Comparison of ENCODE assay signal across 12 mouse cellular contexts in the genomic region with DNA sequence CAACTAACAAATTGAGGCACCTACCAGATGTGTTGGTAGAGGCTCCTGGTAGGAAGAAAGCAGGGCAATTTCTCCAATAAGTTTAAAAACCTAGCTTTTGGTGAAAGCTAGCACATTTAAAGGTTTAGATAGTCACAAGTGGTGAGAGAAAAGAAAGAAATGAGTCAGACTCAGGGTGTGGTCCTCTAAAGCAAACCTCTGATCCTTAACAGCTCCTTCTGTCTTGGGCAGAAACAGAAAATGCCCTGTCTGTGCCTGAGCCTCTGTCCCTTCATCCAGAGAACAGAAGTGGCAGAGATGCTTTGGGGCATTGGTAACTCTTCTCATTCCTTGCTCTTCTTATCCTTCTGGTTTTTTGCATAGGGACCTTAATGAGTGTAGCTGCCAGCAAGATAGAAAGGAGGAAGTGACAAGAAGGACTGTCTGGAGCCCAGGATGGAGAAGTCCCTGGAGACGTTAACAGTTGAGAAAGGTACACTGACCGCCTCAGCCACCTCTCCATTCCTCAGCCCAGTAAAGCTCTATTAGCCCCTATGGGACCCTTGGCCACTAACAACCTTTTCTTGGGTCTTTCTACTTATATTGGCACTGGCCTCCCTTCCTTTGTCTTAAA.
ATAC-seq lines count a peak whose summit lies in the region.
"Had no signal": no experiment of that assay in that cellular context is flagged by ENCODE, and none has a peak within 500 bp of the region (broad histone marks: within the 10 kb centered on the region; RNA-seq: fewer than 3 reads in every experiment).

No protein-coding gene starts in this region.

- H3K4me1 ChIP-seq in liver, embryonic 16.5 days (ENCODE audit: control insufficient read depth, low read depth, low read length) = peaks cover 5% of the 10 kb centered on the region
- peaks cover 29% of the 10 kb centered on the region for H3K4me1 ChIP-seq in liver, embryonic 12.5 days
- no peaks in the 10 kb centered on the region for H3K4me1 ChIP-seq in heart, embryonic 11.5 days (ENCODE audit: control insufficient read depth, insufficient read depth, low read length)
- peaks cover 15% of the 10 kb centered on the region for H3K4me1 ChIP-seq in forebrain, embryonic 13.5 days
- peaks cover 4% of the 10 kb centered on the region; the same call in 1 of the 2 replicates for H3K4me1 ChIP-seq in intestine, embryonic 16.5 days (ENCODE audit: control insufficient read depth, insufficient read depth, low read length)

- no peak overlapping the region for H3K9ac ChIP-seq in liver, embryonic 16.5 days (ENCODE audit: low read depth, low read length)
- H3K9ac ChIP-seq in liver, embryonic 12.5 days = no peak overlapping the region
- H3K9ac ChIP-seq in heart, embryonic 11.5 days (ENCODE audit: low read depth, low read length) = no peak overlapping the region
- no peak overlapping the region for H3K9ac ChIP-seq in forebrain, embryonic 13.5 days
- H3K9ac ChIP-seq in intestine, embryonic 16.5 days (ENCODE audit: low read depth, low read length) = no peak overlapping the region
- H3K9ac ChIP-seq: heart, embryonic 13.5 days; hindbrain, embryonic 14.5 days had no signal

- H3K9me3 ChIP-seq in liver, embryonic 16.5 days (replicated peaks; ENCODE audit: control insufficient read depth, low read length) = no peaks in the 10 kb centered on the region
- H3K9me3 ChIP-seq in liver, embryonic 12.5 days (replicated peaks) = no peaks in the 10 kb centered on the region
- H3K9me3 ChIP-seq in heart, embryonic 11.5 days (replicated peaks; ENCODE audit: control insufficient read depth, low read length) = no peaks in the 10 kb centered on the region
- no peaks in the 10 kb centered on the region for H3K9me3 ChIP-seq in forebrain, embryonic 13.5 days (replicated peaks)
- no peaks in the 10 kb centered on the region for H3K9me3 ChIP-seq in intestine, embryonic 16.5 days (ENCODE audit: control insufficient read depth, low read length)
- H3K9me3 ChIP-seq: heart, embryonic 13.5 days; limb, embryonic 10.5 days had no signal

- H3K36me3 ChIP-seq in liver, embryonic 16.5 days (ENCODE audit: control insufficient read depth, insufficient read depth) = no peaks in the 10 kb centered on the region
- H3K36me3 ChIP-seq in liver, embryonic 12.5 days = no peaks in the 10 kb centered on the region
- H3K36me3 ChIP-seq in heart, embryonic 11.5 days (ENCODE audit: control insufficient read depth, insufficient read depth, low read length) = no peaks in the 10 kb centered on the region
- no peaks in the 10 kb centered on the region for H3K36me3 ChIP-seq in forebrain, embryonic 13.5 days (ENCODE audit: poor library complexity, severe bottlenecking)
- no peaks in the 10 kb centered on the region for H3K36me3 ChIP-seq in intestine, embryonic 16.5 days (ENCODE audit: control insufficient read depth, insufficient read depth, low read length)
- H3K36me3 ChIP-seq: heart, embryonic 13.5 days; limb, embryonic 10.5 days had no signal

- 23% methylated on average over 2 of the region's 2 CpGs for WGBS in liver, embryonic 16.5 days (ENCODE audit: insufficient replicate concordance)
- WGBS in liver, embryonic 12.5 days (ENCODE audit: insufficient replicate concordance) = 23% methylated on average over 2 of the region's 2 CpGs
- WGBS in heart, embryonic 11.5 days (ENCODE audit: insufficient replicate concordance) = 70% methylated on average over 2 of the region's 2 CpGs
- WGBS in forebrain, embryonic 13.5 days = 80% methylated on average over 2 of the region's 2 CpGs
- WGBS in intestine, embryonic 16.5 days = 79% methylated on average over 2 of the region's 2 CpGs

- ATAC-seq in liver, embryonic 16.5 days (ENCODE audit: low read depth) = 0 out of 2 replicates have a peak, but pooled peaks have one; percentile 22
- ATAC-seq in liver, embryonic 12.5 days = no peak
- ATAC-seq in common myeloid progenitor, adult 5-6 weeks (replicated peaks; ENCODE audit: low read depth, poor library complexity, severe bottlenecking) = peak; percentile 48
- peak; percentile 49 for ATAC-seq in megakaryocyte progenitor cell, adult 5-6 weeks (replicated peaks; ENCODE audit: poor library complexity)
- ATAC-seq in heart, embryonic 11.5 days (replicated peaks; ENCODE audit: insufficient number of reproducible peaks, low FRiP score, low TSS enrichment) = no peak
- ATAC-seq in forebrain, embryonic 13.5 days = no peak
- no peak for ATAC-seq in intestine, embryonic 16.5 days
- ATAC-seq: midbrain, embryonic 16.5 days had no signal

- no peak overlapping the region for H3K27ac ChIP-seq in liver, embryonic 16.5 days (ENCODE audit: low read length)
- H3K27ac ChIP-seq in liver, embryonic 12.5 days = no peak overlapping the region
- no peak overlapping the region for H3K27ac ChIP-seq in heart, embryonic 11.5 days (ENCODE audit: low read depth, low read length)
- no peak overlapping the region for H3K27ac ChIP-seq in forebrain, embryonic 13.5 days
- H3K27ac ChIP-seq in intestine, embryonic 16.5 days (ENCODE audit: low read length) = no peak overlapping the region
- H3K27ac ChIP-seq: heart, embryonic 13.5 days; hindbrain, embryonic 14.5 days; limb, embryonic 10.5 days; stomach, postnatal 0 days had no signal

- no peak overlapping the region for H3K4me2 ChIP-seq in liver, embryonic 16.5 days (ENCODE audit: low read depth, low read length)
- H3K4me2 ChIP-seq in liver, embryonic 12.5 days = no peak overlapping the region
- H3K4me2 ChIP-seq in heart, embryonic 11.5 days = no peak overlapping the region
- H3K4me2 ChIP-seq in forebrain, embryonic 13.5 days = no peak overlapping the region
- no peak overlapping the region for H3K4me2 ChIP-seq in intestine, embryonic 16.5 days (ENCODE audit: low read depth, low read length)
- H3K4me2 ChIP-seq: heart, embryonic 13.5 days; hindbrain, embryonic 14.5 days had no signal

- no peaks in the 10 kb centered on the region for H3K27me3 ChIP-seq in liver, embryonic 16.5 days (ENCODE audit: control insufficient read depth, insufficient read depth, low read depth, low read length)
- no peaks in the 10 kb centered on the region for H3K27me3 ChIP-seq in liver, embryonic 12.5 days (replicated peaks)
- H3K27me3 ChIP-seq in heart, embryonic 11.5 days (ENCODE audit: control insufficient read depth, insufficient read depth, low read length) = peaks cover 31% of the 10 kb centered on the region
- no peaks in the 10 kb centered on the region for H3K27me3 ChIP-seq in forebrain, embryonic 13.5 days
- no peaks in the 10 kb centered on the region for H3K27me3 ChIP-seq in intestine, embryonic 16.5 days (replicated peaks; ENCODE audit: control insufficient read depth, insufficient read depth, low read length)

- no peak overlapping the region for H3K4me3 ChIP-seq in liver, embryonic 16.5 days (ENCODE audit: low read depth, low read length)
- H3K4me3 ChIP-seq in liver, embryonic 12.5 days = no peak overlapping the region
- no peak overlapping the region for H3K4me3 ChIP-seq in heart, embryonic 11.5 days (ENCODE audit: low read depth, low read length)
- no peak overlapping the region for H3K4me3 ChIP-seq in forebrain, embryonic 13.5 days
- no peak overlapping the region for H3K4me3 ChIP-seq in intestine, embryonic 16.5 days (ENCODE audit: low read length)
- H3K4me3 ChIP-seq: heart, embryonic 13.5 days; limb, embryonic 10.5 days had no signal

Comparison
In these comparisons a context has a peak if more than half of its experiments do, and no peak if none do; other contexts are left out.
1. ATAC-seq: peak in liver, embryonic 16.5 days (single experiment), common myeloid progenitor, adult 5-6 weeks (single experiment) and megakaryocyte progenitor cell, adult 5-6 weeks (single experiment); none in liver, embryonic 12.5 days (single experiment), heart, embryonic 11.5 days (single experiment), forebrain, embryonic 13.5 days (single experiment) and intestine, embryonic 16.5 days (single experiment).